Mouse (Mus musculus): Measurements from ENCODE around the gene Tsnax.

DNA sequence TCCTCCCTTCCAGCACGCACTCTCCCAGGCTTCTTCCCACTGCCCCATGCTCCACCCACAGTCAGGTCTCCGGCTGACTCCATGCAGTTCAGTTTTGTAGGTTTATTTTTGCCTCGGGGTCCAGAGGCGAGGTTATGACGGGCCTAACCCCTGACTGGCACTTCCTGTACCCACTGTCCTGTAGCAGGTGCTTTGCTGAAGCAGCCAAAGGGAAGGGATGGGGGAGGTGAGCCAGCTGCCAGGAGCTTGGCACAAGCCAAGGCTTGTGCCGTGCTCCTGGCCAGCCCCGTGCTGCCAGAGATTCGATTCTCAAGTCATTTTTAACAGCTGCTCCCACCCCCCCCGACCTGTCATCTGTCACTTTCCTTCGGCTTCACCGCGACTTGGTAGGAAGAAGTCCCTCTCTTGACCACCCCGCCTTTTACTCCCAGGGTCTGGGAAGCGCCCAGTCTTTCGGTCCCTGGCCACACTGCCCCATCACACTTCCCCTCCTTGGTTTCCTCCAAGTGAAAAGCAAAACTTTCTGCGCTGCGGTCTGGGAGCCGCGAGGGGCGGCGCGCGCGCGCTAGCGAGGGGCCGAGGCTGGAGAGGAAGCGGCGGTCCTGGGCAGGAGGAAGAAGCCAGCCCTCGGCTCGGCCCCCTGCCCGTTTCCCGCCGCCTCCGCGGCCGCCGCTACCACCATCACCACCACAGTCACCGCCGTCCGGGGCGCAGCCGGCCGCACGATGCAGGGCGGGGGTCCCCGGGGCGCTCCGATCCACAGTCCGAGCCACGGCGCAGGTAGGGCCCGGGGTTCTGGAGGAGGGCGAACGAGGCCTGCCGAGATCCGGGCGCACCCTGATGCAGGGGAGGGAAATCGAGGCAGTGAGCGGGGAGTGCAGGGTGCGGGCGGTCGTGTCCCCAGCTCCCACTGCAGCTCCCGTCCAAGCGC, 41.0 kb downstream of the Tsnax start, which contains the start of gene Disc1:
- TF ChIP-seq CTCF (IDR thresholded peaks at IDR 0.05), result no peak
- no peak for TF ChIP-seq EP300 (IDR thresholded peaks at IDR 0.05)
